Mouse (Mus musculus) forebrain, embryonic 11.5 days (tissue): ENCODE results near the gene Galnt13. TPM values are rescaled to one million over a fixed set of nuclear protein-coding genes. Genes with fewer than 3 reads are reported as not detected.

Source experiments
- ATAC-seq: fragments of 200-750 bp; cut with Nextera tagmentation; replicated peaks from 2 replicates; pipeline ENCODE4 v1.8.0; 2017; ENCODE audit warnings: moderate TSS enrichment; ENCODE audit not compliant: low FRiP score
- DNase-seq: peaks from one replicate; pipeline ENCODE4 v3.0.0-alpha.2; 2017; ENCODE audit warnings: low spot score
- H3K27ac ChIP-seq: fragments of 300-500 bp; sonication (generic); 2 replicates; pipeline ENCODE4 v1.5.1; 2014; ENCODE audit warnings: low read depth, low read length
- H3K27me3 ChIP-seq: fragments of 300-500 bp; sonication (generic); 2 replicates; pipeline ENCODE4 v1.6.1; 2014; ENCODE audit warnings: mild to moderate bottlenecking, low read length, mixed read lengths; ENCODE audit not compliant: control insufficient read depth, insufficient read depth
- H3K36me3 ChIP-seq: fragments of 300-500 bp; sonication (generic); 2 replicates; pipeline ENCODE4 v1.6.1; 2014; ENCODE audit warnings: mild to moderate bottlenecking, low read length, moderate library complexity, mixed read lengths; ENCODE audit not compliant: control insufficient read depth, insufficient read depth
- H3K4me1 ChIP-seq: fragments of 300-500 bp; sonication (generic); replicated peaks from 2 replicates; pipeline ENCODE4 v1.6.1; 2014; ENCODE audit warnings: low read length, mixed read lengths; ENCODE audit not compliant: control insufficient read depth, insufficient read depth
- H3K4me2 ChIP-seq: fragments of 300-500 bp; sonication (generic); 2 replicates; pipeline ENCODE4 v1.6.1; 2014; ENCODE audit warnings: low read depth, mild to moderate bottlenecking, low read length, moderate library complexity, mixed read lengths; ENCODE audit not compliant: severe bottlenecking
- H3K4me3 ChIP-seq: fragments of 300-500 bp; sonication (generic); 2 replicates; pipeline ENCODE4 v1.5.1; 2014; ENCODE audit warnings: low read depth, low read length
- H3K9ac ChIP-seq: fragments of 300-500 bp; sonication (generic); 2 replicates; pipeline ENCODE4 v1.6.1; 2014; ENCODE audit warnings: low read length
- H3K9me3 ChIP-seq: fragments of 300-500 bp; sonication (generic); 2 replicates; pipeline ENCODE4 v1.6.1; 2016; ENCODE audit warnings: low read length, mixed read lengths; ENCODE audit not compliant: control insufficient read depth
- WGBS: fragments of 180-500 bp; shearing (Covaris S2); extraction: QIAGEN DNeasy Blood & Tissue Kit; methylation state at CpG from one replicate; pipeline ENCODE4 v1.1.7; 2014; 5-methylcytosine and 5-hydroxymethylcytosine counted together
- polyA plus RNA-seq: library from polyadenylated mRNA; unstranded; fragments of >200 nt; fragmentation: Nextera tagmentation; extraction: Ambion mirVana; gene quantifications from 2 replicates; pipeline ENCODE4 v1.2.1, GENCODE M21; 2014

The Galnt13 gene
- polyA plus RNA-seq, result 1.3 and 1.7 TPM in 2 replicates

DNA sequence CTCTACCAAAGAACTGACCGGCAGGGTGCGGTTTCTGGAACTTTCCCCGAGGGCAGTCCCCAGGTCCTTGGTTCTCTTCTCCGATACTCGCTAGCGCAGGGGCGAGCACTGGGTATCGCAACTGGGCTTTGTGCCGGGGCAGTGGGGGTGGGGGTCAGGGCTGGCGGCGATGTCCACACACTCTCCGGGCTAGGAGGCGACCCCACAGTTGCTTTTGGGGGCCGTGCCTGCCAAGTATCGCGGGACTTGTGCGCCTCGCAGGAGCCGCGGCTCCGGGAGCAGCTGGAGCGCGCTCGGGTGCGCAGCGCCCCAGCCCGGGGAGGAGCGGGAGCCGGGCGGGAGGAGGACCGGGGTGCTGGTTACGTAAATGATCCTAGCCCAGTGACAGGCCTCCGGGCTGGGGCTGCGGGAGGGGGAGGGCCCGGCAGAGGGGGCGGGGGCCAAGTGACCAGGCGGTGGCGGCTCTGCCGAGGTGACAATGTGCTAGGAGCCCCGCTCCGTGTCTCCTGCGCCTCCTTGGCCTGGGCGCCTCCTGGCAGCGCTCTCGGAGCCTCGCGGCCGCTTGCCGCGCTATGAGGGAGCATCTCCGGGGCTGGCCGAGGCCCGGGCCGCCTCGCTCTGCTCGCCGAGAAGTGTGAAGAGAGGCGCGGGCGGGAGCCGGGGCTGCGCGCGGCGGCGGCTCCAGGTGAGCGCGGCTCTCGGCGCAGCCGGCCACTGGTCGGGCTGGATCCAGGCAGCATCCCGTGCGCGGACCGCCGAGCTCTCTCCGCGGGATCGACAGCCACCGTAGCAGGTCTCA, at the start of gene Galnt13:
Gene Galnt13 (plus strand): TSS at position 381 of the 799 bp plus-strand sequence.
- H3K36me3 ChIP-seq, result no peaks in the 10 kb centered on the region
- peak within 1 kb of the TSS; percentile 92 for H3K4me2 ChIP-seq
- no peak within 1 kb of the TSS for H3K27ac ChIP-seq
- H3K4me3 ChIP-seq, result peak within 1 kb of the TSS; percentile 47
- peak; percentile 87 for DNase-seq
- H3K9me3 ChIP-seq, result no peaks in the 10 kb centered on the region
- H3K27me3 ChIP-seq, result peaks cover 8% of the 10 kb centered on the region
- H3K9ac ChIP-seq, result peak within 1 kb of the TSS; percentile 47
- WGBS, result under 1% methylated on average over 72 of the region's 81 CpGs
- peak; percentile 94 for ATAC-seq
- peaks cover 7% of the 10 kb centered on the region; the same call in 1 of the 2 replicates for H3K4me1 ChIP-seq

DNA sequence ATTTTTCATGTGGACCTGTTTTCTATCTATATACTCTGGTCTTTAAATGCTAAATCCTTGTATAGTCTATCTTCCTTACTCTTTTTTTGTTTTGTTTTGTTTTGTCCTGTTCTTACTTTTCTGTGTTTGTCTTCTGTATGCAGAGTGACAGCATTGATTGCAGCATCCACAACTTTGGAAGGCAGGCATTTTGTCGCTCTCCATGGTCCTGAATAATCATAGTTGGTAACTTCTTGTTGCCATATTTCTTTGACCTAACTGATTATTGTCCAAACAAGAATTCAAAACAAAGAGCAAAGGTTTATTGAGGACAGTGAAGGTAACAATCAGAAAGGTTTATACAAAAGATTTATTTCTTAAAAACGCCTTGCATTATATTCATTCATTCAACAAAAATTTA, 5.1 kb upstream of the Galnt13 start:
- H3K9me3 ChIP-seq, result no peaks in the 10 kb centered on the region
- no peak overlapping the region for H3K4me2 ChIP-seq
- no peaks in the 10 kb centered on the region for H3K4me1 ChIP-seq
- WGBS, result 61% methylated on average over 2 of the region's 2 CpGs
- H3K27me3 ChIP-seq, result no peaks in the 10 kb centered on the region
- DNase-seq (no peak), ATAC-seq (no peak)
- H3K36me3 ChIP-seq, result no peaks in the 10 kb centered on the region
- no peak overlapping the region for H3K4me3 ChIP-seq
- no peak overlapping the region for H3K27ac ChIP-seq
- H3K9ac ChIP-seq, result no peak overlapping the region

DNA sequence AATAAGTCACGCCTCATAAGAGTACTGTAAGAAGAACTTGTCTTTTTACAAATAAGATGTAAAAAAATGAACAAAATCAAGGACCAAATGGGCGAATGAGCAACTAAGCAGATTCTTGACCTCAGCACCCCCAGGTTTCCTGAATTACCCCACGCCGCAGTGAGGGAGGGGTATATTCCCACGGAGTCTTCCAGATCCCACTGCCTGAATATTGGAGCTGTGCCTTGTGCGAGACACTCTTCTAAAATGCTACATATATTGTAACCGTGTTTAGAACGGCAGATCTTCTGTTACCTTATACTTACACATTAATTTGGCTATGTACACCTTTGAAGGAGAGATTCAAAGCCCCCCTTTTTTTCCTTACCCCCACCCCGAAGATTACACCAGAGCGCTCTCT, 737 bp upstream of the Galnt13 start:
- no peak for ATAC-seq
- Histone ChIP-seq H3K27me3 (peaks cover 8% of the 10 kb centered on the region), H3K36me3 (no peaks in the 10 kb centered on the region), H3K27ac (no peak overlapping the region), H3K9me3 (no peaks in the 10 kb centered on the region), H3K4me2 (peak overlapping the region; percentile 92), H3K4me3 (peak overlapping the region; percentile 47; the same call in 1 of the 2 replicates), H3K9ac (no peak overlapping the region; the same call in 1 of the 2 replicates), H3K4me1 (peaks cover 7% of the 10 kb centered on the region; the same call in 1 of the 2 replicates)
- no peak for DNase-seq
- WGBS, result 40% methylated on average over 10 of the region's 10 CpGs

DNA sequence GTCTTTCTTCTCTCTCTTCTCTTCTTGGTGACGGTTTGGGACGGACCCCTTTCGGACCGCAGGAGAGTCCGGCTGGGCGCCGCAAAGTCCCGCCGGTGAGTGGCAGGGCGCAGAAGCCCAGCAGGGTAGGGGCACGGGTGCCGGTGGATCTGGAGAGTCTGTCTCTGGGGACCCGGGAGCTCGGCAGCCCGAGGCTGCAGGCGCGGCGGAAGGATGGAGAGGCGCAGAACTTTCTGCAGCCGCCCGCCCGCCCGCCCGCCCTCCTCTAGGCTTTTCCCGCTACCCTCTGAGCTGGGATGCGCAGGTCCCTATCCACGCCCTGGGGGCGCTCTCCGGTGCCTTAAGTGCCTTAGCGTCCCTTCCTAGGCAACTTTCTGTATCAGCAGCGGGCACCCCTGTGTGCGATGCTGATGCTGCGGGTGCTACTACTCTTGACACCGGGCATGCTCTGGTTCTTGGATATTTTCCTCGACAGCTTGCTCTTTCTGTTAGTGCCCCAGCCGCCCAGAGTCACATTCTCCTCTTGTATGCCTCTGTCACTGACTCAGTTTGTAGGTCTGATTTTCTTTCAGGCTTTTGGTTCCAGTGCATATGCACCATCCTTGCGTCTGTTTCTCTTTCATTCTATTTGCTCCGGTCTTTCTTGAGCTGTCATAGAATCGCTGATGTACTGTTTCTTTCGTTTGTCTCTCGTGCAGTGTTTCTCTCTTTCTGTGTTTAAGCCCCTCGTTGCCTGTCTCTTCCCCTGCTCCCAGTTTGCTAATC, 801 bp downstream of the Galnt13 start:
- peak overlapping the region; percentile 92 for H3K4me2 ChIP-seq
- no peaks in the 10 kb centered on the region for H3K9me3 ChIP-seq
- ATAC-seq, result peak; percentile 58
- no peak overlapping the region for H3K27ac ChIP-seq
- H3K4me3 ChIP-seq, result peak overlapping the region; percentile 47
- H3K36me3 ChIP-seq, result no peaks in the 10 kb centered on the region
- peak; percentile 73 for DNase-seq
- peaks cover 7% of the 10 kb centered on the region; the same call in 1 of the 2 replicates for H3K4me1 ChIP-seq
- H3K9ac ChIP-seq, result peak overlapping the region; percentile 47
- WGBS, result under 1% methylated on average over 41 of the region's 42 CpGs
- peaks cover 8% of the 10 kb centered on the region for H3K27me3 ChIP-seq

DNA sequence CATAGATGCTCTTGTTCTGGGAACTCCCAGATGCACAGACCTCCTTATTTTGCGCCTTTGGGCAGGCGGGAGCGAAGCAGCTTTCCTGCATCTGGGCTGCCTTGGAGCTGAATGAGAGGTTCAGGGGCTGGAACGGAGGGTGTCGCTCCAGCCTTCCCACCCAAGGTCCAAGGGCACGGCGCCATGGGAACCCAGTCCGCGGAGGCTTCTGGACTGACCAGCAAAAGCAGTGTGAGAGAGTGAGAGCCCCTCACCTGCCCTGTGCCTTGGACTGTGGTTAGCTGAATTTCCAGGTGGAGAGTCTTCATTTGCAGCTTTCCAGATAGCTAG, 1.3 kb downstream of the Galnt13 start:
- Histone ChIP-seq H3K27ac (no peak overlapping the region), H3K36me3 (no peaks in the 10 kb centered on the region), H3K27me3 (peaks cover 8% of the 10 kb centered on the region), H3K9me3 (no peaks in the 10 kb centered on the region), H3K9ac (peak overlapping the region; percentile 47), H3K4me3 (peak overlapping the region; percentile 47), H3K4me2 (peak overlapping the region; percentile 92), H3K4me1 (peaks cover 7% of the 10 kb centered on the region; the same call in 1 of the 2 replicates)
- peak; percentile 58 for DNase-seq
- WGBS, result under 1% methylated on average over 9 of the region's 9 CpGs
- no peak for ATAC-seq

DNA sequence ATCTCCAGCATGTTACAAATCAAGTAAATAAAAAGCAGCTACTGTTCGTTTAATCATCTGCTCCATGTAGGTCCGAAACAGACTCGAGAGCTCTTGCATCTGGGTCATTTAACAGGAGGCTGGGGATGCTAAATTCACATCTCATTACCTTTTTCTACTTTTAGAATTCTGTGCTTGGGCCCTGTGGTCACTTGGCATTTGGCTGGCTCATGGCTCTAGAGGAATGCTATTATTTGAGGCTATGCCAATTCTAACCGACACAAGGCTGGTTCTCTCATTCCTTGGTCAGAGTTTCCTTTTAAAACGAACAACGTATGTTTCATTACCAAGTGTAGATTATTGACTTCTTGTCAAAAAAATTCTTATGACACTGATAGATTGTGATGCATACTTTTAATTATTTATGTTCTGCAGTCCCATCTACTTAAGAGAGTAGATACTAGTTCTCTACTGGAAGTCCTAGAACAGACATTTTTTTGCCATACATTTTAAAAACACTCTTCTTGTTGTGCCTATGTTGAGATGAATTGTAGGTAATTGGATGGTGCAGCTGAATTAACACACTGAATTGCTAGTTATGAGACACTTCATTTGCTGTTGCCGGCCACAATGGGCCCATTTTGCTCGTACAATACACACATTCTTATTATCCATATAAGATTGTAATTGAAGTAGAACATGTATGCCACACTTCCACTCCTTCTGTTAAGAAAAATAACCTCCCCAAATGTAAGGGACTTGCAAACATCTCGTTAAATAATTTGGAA, 6.8 kb downstream of the Galnt13 start:
- H3K27me3 ChIP-seq, result no peaks in the 10 kb centered on the region; the same call in 1 of the 2 replicates

DNA sequence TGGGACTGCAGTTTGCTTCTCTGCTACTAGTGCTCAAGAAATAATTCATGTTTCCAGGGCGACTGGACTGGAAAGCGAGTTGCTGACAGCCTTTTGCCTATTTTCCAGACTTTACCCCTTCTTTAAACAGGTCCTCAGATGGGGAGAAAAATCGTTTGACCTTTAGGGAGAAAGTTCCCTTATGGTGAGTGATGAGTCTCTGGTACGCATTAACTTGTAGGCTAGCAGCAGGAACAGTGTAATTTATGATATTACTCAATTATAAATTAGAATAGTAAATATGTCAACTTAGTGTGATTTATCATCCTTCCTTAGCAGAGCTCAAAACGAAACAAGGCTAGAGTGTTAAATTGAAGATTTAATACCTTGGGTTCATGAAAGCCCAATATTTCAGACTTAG, 47.3 kb downstream of the Galnt13 start:
- no peak for DNase-seq
- 88% methylated on average over 5 of the region's 5 CpGs for WGBS
- Histone ChIP-seq H3K9me3 (no peaks in the 10 kb centered on the region), H3K4me2 (no peak overlapping the region), H3K36me3 (no peaks in the 10 kb centered on the region), H3K4me3 (no peak overlapping the region), H3K27me3 (no peaks in the 10 kb centered on the region), H3K4me1 (no peaks in the 10 kb centered on the region), H3K9ac (no peak overlapping the region), H3K27ac (no peak overlapping the region)
- no peak for ATAC-seq

More for the DNA sequence above, 6.8 kb downstream of the Galnt13 start:
- WGBS, result 68% methylated on average over 9 of the region's 9 CpGs
- H3K27ac ChIP-seq, result no peak overlapping the region
- no peak for ATAC-seq
- H3K4me1 ChIP-seq, result no peaks in the 10 kb centered on the region
- H3K9ac ChIP-seq, result no peak overlapping the region
- no peak overlapping the region for H3K4me2 ChIP-seq
- H3K36me3 ChIP-seq, result no peaks in the 10 kb centered on the region
- H3K9me3 ChIP-seq, result no peaks in the 10 kb centered on the region
- H3K4me3 ChIP-seq, result no peak overlapping the region
- no peak for DNase-seq

DNA sequence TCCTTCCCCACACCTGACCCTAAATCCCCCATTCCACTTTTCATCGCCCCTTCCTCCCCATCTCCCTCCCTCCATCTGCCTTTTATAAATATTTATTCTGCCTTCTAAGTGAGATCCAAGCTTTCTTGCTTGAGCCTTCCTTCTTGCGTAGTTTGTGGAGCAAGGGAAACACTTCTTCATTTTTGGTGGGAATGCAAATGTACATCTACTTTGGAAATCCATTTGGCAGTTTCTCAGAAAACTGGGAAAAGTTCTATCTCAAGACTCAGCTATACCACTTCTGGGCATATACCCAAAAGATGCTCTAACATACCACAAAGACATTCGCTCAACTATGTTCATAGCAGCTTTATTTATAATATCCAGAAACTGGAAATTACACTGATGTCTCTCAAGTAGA, 86.9 kb downstream of the Galnt13 start:
- WGBS, result 85% methylated on average over 3 of the region's 3 CpGs
- Histone ChIP-seq H3K4me3 (no peak overlapping the region), H3K9me3 (no peaks in the 10 kb centered on the region), H3K36me3 (no peaks in the 10 kb centered on the region), H3K9ac (no peak overlapping the region), H3K4me2 (no peak overlapping the region), H3K4me1 (no peaks in the 10 kb centered on the region), H3K27ac (no peak overlapping the region), H3K27me3 (no peaks in the 10 kb centered on the region)
- DNase-seq, result no peak
- ATAC-seq, result no peak
